11 mouse cellular contexts compared by ENCODE assay signal in genomic region chr2:28521571-28522151, GRCm38 (mm10). TPM values are rescaled to one million over a fixed set of nuclear protein-coding genes. Genes with fewer than 3 reads are reported as not detected.
DNase-seq lines count a peak whose midpoint lies in the region; ATAC-seq and TF ChIP-seq lines count a peak whose summit lies in the region.
"Had no signal": no experiment of that assay in that cellular context is flagged by ENCODE, and none has a peak within 500 bp of the region (broad histone marks: within the 10 kb centered on the region; RNA-seq: fewer than 3 reads in every experiment).

No protein-coding gene starts in this region.

- H3K9ac ChIP-seq in kidney, embryonic 14.5 days (ENCODE audit: low read depth, low read length) = 0 out of 2 replicates have a peak overlapping the region, but pooled peaks have one; percentile 1
- no peak overlapping the region for H3K9ac ChIP-seq in embryonic facial prominence, embryonic 14.5 days (ENCODE audit: low read depth, low read length)
- H3K9ac ChIP-seq in limb, embryonic 14.5 days (ENCODE audit: low read depth, low read length, severe bottlenecking) = peak overlapping the region; percentile 31; the same call in 1 of the 2 replicates
- H3K9ac ChIP-seq: limb, embryonic 13.5 days had no signal

- ATAC-seq in kidney, embryonic 14.5 days (ENCODE audit: low FRiP score, low TSS enrichment) = no peak
- ATAC-seq in embryonic facial prominence, embryonic 14.5 days (ENCODE audit: low read depth) = no peak
- no peak for ATAC-seq in limb, embryonic 14.5 days (ENCODE audit: low FRiP score, low read depth)

- 82% methylated on average over 6 of the region's 6 CpGs for WGBS in kidney, embryonic 14.5 days
- 90% methylated on average over 5 of the region's 6 CpGs for WGBS in embryonic facial prominence, embryonic 14.5 days
- 80% methylated on average over 5 of the region's 6 CpGs for WGBS in limb, embryonic 14.5 days

- H3K4me3 ChIP-seq in kidney, embryonic 14.5 days (ENCODE audit: low read length) = no peak overlapping the region
- H3K4me3 ChIP-seq in embryonic facial prominence, embryonic 14.5 days (ENCODE audit: low read depth, low read length) = no peak overlapping the region
- no peak overlapping the region for H3K4me3 ChIP-seq in limb, embryonic 14.5 days (replicated peaks; ENCODE audit: low read length)
- H3K4me3 ChIP-seq: limb, embryonic 13.5 days had no signal

- TF ChIP-seq POLR2A in limb, embryonic 14.5 days (IDR thresholded peaks at IDR 0.05; ENCODE audit: borderline replicate concordance, extremely low read depth, insufficient read depth, insufficient read length) = no peak

- peaks cover 5% of the 10 kb centered on the region; the same call in 1 of the 2 replicates for H3K36me3 ChIP-seq in kidney, embryonic 14.5 days (ENCODE audit: control insufficient read depth, insufficient read depth, low read length)
- H3K36me3 ChIP-seq in embryonic facial prominence, embryonic 14.5 days (ENCODE audit: control insufficient read depth, insufficient read depth, low read length) = no peaks in the 10 kb centered on the region
- no peaks in the 10 kb centered on the region; the same call in 1 of the 2 replicates for H3K36me3 ChIP-seq in limb, embryonic 14.5 days (ENCODE audit: control insufficient read depth, insufficient read depth, low read length)

- H3K9me3 ChIP-seq in kidney, embryonic 14.5 days (ENCODE audit: control insufficient read depth, low read length) = no peaks in the 10 kb centered on the region
- no peaks in the 10 kb centered on the region for H3K9me3 ChIP-seq in embryonic facial prominence, embryonic 14.5 days (ENCODE audit: control insufficient read depth, low read length)
- H3K9me3 ChIP-seq in limb, embryonic 14.5 days (ENCODE audit: control insufficient read depth, low read length) = no peaks in the 10 kb centered on the region
- H3K9me3 ChIP-seq: limb, embryonic 13.5 days had no signal

- H3K27me3 ChIP-seq in kidney, embryonic 14.5 days (ENCODE audit: control insufficient read depth, insufficient read depth, low read length) = no peaks in the 10 kb centered on the region
- H3K27me3 ChIP-seq in embryonic facial prominence, embryonic 14.5 days (replicated peaks; ENCODE audit: control insufficient read depth, insufficient read depth, low read length) = no peaks in the 10 kb centered on the region
- no peaks in the 10 kb centered on the region for H3K27me3 ChIP-seq in limb, embryonic 14.5 days (ENCODE audit: control insufficient read depth, insufficient read depth, low read length)
- H3K27me3 ChIP-seq: limb, embryonic 13.5 days had no signal

- no peak overlapping the region for H3K4me2 ChIP-seq in kidney, embryonic 14.5 days (replicated peaks; ENCODE audit: low read depth, low read length)
- H3K4me2 ChIP-seq in embryonic facial prominence, embryonic 14.5 days (ENCODE audit: low read depth, low read length) = no peak overlapping the region
- no peak overlapping the region for H3K4me2 ChIP-seq in limb, embryonic 14.5 days (replicated peaks; ENCODE audit: low read depth, low read length, severe bottlenecking)
- H3K4me2 ChIP-seq: limb, embryonic 13.5 days had no signal

- no peak overlapping the region for H3K27ac ChIP-seq in kidney, embryonic 14.5 days (ENCODE audit: low read depth, low read length)
- 0 out of 2 replicates have a peak overlapping the region, but pooled peaks have one; percentile 39 for H3K27ac ChIP-seq in embryonic facial prominence, embryonic 14.5 days (replicated peaks; ENCODE audit: low read depth, low read length)
- no peak overlapping the region for H3K27ac ChIP-seq in limb, embryonic 14.5 days (replicated peaks; ENCODE audit: low read depth, low read length)
- H3K27ac ChIP-seq: limb, embryonic 13.5 days had no signal

- DNase-seq in adrenal gland, adult (ENCODE audit: inconsistent age in 2 of 2, low spot score in 1 of 2) = peak; percentile 60 to 75
- no peak for DNase-seq in adrenal gland, postnatal 14 days
- DNase-seq in kidney, adult 9 months = no peak
- no peak for DNase-seq in embryonic facial prominence, embryonic 14.5 days (ENCODE audit: low spot score)
- no peak for DNase-seq in limb, embryonic 14.5 days (ENCODE audit: low spot score)
- no peak for DNase-seq in lung, postnatal 25 days (ENCODE audit: low spot score)
- no peak for DNase-seq in heart, postnatal 4 days
- DNase-seq: spleen, adult 18-20 months had no signal

- peaks cover 29% of the 10 kb centered on the region for H3K4me1 ChIP-seq in kidney, embryonic 14.5 days (ENCODE audit: control insufficient read depth, insufficient read depth, low read length)
- peaks cover 14% of the 10 kb centered on the region; the same call in 1 of the 2 replicates for H3K4me1 ChIP-seq in embryonic facial prominence, embryonic 14.5 days (ENCODE audit: control insufficient read depth, insufficient read depth, low read length)
- peaks cover 51% of the 10 kb centered on the region for H3K4me1 ChIP-seq in limb, embryonic 14.5 days (ENCODE audit: control insufficient read depth, insufficient read depth, low read length)

RNA-seq across cellular contexts. Expression of gene Ralgds, which starts 8.7 kb away (rescaled TPM):
- total RNA-seq in adrenal gland, postnatal 14 days (2021) = 27.0 and 35.9 TPM in 2 replicates
- 23.7 and 26.6 TPM in 2 replicates for polyA plus RNA-seq in kidney, embryonic 14.5 days (2014; fragmentation: Nextera tagmentation; extraction: Ambion mirVana)
- polyA plus RNA-seq in embryonic facial prominence, embryonic 14.5 days (2014; fragmentation: Nextera tagmentation; extraction: Ambion mirVana) = 59.3 and 67.5 TPM in 2 replicates
- polyA plus RNA-seq in limb, embryonic 14.5 days (2012; rRNA removed) = 86.6 and 108 TPM in 2 replicates
- polyA plus RNA-seq in limb, embryonic 14.5 days (2014; fragmentation: Nextera tagmentation; extraction: Ambion mirVana) = 61.6 and 63.1 TPM in 2 replicates
- 10 to 100 TPM; 23.9 to 26.0 TPM for total RNA-seq in heart, postnatal 4 days (2021)

RNA-seq across cellular contexts. Expression of gene Gm10134, which starts 15.8 kb away (rescaled TPM):
- total RNA-seq in adrenal gland, postnatal 14 days (2021) = 1.1 and 3.2 TPM in 2 replicates
- polyA plus RNA-seq in kidney, embryonic 14.5 days (2014; fragmentation: Nextera tagmentation; extraction: Ambion mirVana) = 2.7 and 9.9 TPM in 2 replicates
- 2.7 TPM in 1 of 2 replicates, not detected in the other for polyA plus RNA-seq in embryonic facial prominence, embryonic 14.5 days (2014; fragmentation: Nextera tagmentation; extraction: Ambion mirVana)
- polyA plus RNA-seq in limb, embryonic 14.5 days (2012; rRNA removed) = 1.1 TPM in 1 of 2 replicates, not detected in the other
- polyA plus RNA-seq in limb, embryonic 14.5 days (2014; fragmentation: Nextera tagmentation; extraction: Ambion mirVana) = 0.61 and 1.1 TPM in 2 replicates
- total RNA-seq in heart, postnatal 4 days (2021) = 1 to 10 TPM in 1 of 2 experiments, not detected in 1; 1.2 TPM
- total RNA-seq: hematopoietic stem cell, adult 5-6 weeks had no signal

RNA-seq across cellular contexts. Expression of gene Gbgt1, which starts 25.0 kb away (rescaled TPM):
- 3.3 and 5.1 TPM in 2 replicates for total RNA-seq in adrenal gland, postnatal 14 days (2021)
- 2.7 and 3.5 TPM in 2 replicates for polyA plus RNA-seq in kidney, embryonic 14.5 days (2014; fragmentation: Nextera tagmentation; extraction: Ambion mirVana)
- 1.3 and 1.7 TPM in 2 replicates for polyA plus RNA-seq in embryonic facial prominence, embryonic 14.5 days (2014; fragmentation: Nextera tagmentation; extraction: Ambion mirVana)
- polyA plus RNA-seq in limb, embryonic 14.5 days (2012; rRNA removed) = 2.1 and 3.3 TPM in 2 replicates
- 1.0 and 1.4 TPM in 2 replicates for polyA plus RNA-seq in limb, embryonic 14.5 days (2014; fragmentation: Nextera tagmentation; extraction: Ambion mirVana)
- 1 to 10 TPM in 1 of 2 experiments, under 1 TPM in 1; 0.83 to 1.8 TPM for total RNA-seq in heart, postnatal 4 days (2021)
- total RNA-seq: hematopoietic stem cell, adult 5-6 weeks had no signal

RNA-seq across cellular contexts. Expression of gene Cel, which starts 41.5 kb away (rescaled TPM):
- total RNA-seq in adrenal gland, postnatal 14 days (2021) = 0.15 TPM in 1 of 2 replicates, not detected in the other
- polyA plus RNA-seq in kidney, embryonic 14.5 days (2014; fragmentation: Nextera tagmentation; extraction: Ambion mirVana) = not detected in 2 replicates
- polyA plus RNA-seq in embryonic facial prominence, embryonic 14.5 days (2014; fragmentation: Nextera tagmentation; extraction: Ambion mirVana) = not detected in 2 replicates
- 0.06 and 0.12 TPM in 2 replicates for polyA plus RNA-seq in limb, embryonic 14.5 days (2012; rRNA removed)
- not detected in 2 replicates for polyA plus RNA-seq in limb, embryonic 14.5 days (2014; fragmentation: Nextera tagmentation; extraction: Ambion mirVana)
- total RNA-seq in heart, postnatal 4 days (2021) = not detected
- total RNA-seq: hematopoietic stem cell, adult 5-6 weeks had no signal

RNA-seq across cellular contexts. Expression of gene Mrps2, which starts 53.8 kb away (rescaled TPM):
- 70.8 and 73.7 TPM in 2 replicates for total RNA-seq in adrenal gland, postnatal 14 days (2021)
- polyA plus RNA-seq in kidney, embryonic 14.5 days (2014; fragmentation: Nextera tagmentation; extraction: Ambion mirVana) = 51.9 and 73.0 TPM in 2 replicates
- 50.5 and 55.5 TPM in 2 replicates for polyA plus RNA-seq in embryonic facial prominence, embryonic 14.5 days (2014; fragmentation: Nextera tagmentation; extraction: Ambion mirVana)
- polyA plus RNA-seq in limb, embryonic 14.5 days (2012; rRNA removed) = 55.6 and 62.0 TPM in 2 replicates
- polyA plus RNA-seq in limb, embryonic 14.5 days (2014; fragmentation: Nextera tagmentation; extraction: Ambion mirVana) = 51.8 and 54.9 TPM in 2 replicates
- total RNA-seq in heart, postnatal 4 days (2021) = 10 to 100 TPM; 48.3 to 50.4 TPM

Comparison
In these comparisons a context has a peak if more than half of its experiments do, and no peak if none do; other contexts are left out.
1. DNase-seq: peak in adrenal gland, adult (2 of 2); none in adrenal gland, postnatal 14 days (single experiment), kidney, adult 9 months (single experiment), embryonic facial prominence, embryonic 14.5 days (single experiment), limb, embryonic 14.5 days (single experiment), lung, postnatal 25 days (single experiment) and heart, postnatal 4 days (single experiment).